Mouse (Mus musculus) cerebellum, postnatal 4 days (tissue): ENCODE results near the gene Tpst2.

ENCODE experiments used
- DNase-seq, 2 experiments: peaks; one replicate each; pipeline ENCODE4 v3.0.0; 2022; ENCODE audit warnings: low spot score in 2 of 2, mixed read lengths in 1 of 2

The Tpst2 gene

DNA sequence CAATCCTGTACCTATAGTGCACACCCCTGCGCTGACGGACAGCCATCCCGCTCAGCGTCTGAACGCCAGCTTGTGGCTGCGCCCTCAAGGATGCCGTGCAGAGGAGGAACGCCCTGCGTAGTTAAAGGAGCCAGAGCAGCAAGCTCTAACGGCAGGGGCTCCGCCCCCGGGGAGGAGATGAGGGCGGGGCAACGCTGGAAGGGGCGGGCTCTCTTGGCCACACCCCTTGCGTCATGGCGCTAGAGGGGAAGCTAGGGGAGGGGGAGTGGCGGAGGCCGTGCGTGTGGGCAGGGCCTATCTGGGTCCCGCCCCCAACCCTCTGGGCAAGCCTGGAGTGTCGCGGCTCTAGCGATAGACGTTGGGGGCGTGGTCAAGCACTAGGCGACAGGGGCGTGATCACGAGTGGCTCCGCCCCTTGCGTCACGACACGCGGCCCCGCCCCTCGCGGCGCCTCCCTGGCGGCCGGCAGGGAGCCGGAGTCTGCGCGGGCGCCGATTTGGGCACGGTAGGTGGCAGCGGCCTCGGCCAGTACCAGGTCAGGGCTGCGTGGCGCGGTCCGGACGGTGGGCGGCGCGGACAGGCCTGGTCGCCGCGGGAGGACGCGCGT is at the start of gene Tpst2:
Gene Tpst2 (plus strand): TSS at position 425 of the 607 bp plus-strand sequence.
- DNase-seq = peak; percentile 99

GRCm38 (mm10) chr5:112227354-112227753 is 49.1 kb upstream of the Tpst2 start:
- DNase-seq = no peak

DNA sequence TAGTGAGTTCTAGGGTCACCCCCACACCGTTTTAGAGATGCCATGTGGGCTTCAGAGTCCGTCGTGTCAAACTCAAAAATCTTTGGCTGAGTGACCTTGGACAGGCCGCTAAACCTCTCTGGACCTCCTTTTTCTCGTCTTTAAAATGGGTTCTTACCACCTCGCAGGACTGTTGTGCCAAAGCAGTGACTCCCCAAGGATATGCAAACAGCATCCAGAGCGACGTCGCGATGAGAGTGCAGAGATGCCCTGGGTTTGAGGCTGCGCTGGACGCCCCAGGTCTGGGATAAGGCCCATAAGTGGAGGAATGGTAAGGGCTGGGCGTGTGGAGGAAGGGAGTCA is 48.6 kb upstream of the Tpst2 start:
- DNase-seq = no peak

DNA sequence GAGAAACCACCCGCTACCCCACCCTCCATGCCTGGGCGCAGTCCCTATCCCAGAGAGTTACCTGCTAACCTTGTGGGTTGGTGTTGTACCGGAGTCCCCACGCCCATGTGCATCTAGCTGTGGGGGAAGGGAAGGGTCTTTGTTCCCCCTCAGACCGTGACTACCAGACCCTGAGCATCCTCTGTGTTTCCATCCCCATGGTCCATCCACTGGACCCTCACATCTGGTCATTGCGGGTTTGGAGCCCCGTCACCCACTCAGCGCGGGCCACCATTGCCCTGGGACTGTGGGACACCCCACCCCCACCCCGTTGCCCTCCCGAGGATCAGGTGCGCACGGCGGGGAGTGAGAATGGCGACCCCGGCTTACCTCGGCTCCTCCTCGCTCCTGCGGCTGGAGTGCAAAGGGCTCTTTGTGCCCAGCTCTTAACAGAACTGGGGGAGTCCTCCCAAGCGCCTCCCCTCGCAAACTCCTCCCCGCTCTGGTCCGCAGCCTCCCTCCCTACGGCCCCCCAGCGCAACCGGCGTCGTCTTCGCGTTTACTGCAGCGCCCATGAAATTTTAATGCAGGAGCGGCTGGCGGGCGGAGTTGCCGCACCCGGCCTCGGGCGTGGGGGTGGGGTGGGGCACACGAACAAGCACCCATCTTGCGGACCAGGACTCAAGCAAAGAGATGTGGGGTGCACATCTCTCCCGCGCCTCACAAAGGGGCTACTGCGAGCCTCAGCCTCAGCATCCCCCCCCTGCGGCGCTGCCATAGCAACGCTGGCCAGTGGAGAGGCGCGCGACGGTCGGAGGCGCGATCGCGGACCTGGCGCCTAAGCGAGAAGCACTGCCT is 48.0 kb upstream of the Tpst2 start:
- DNase-seq = peak; percentile 51 to 78

DNA sequence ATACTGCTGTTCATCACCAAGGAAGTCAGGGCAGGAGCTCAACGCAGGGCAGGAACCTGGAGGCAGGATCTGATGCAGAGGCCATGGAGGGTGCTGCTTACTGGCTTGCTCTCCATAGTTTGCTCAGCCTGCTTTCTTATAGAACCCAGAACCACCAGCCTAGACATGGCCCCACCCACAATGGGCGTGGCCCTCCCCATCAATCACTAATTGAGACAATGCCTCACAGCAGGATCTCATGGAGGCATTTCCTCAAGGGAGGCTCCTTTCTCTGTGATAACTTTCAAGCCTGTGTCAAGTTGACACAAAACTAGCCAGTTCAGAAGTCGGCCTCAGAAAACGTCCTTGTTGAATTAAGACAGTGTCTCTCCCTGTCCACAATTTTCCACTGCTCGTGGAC is 40.7 kb upstream of the Tpst2 start:
- no peak for DNase-seq

GRCm38 (mm10) chr5:112236631-112237030 is 39.9 kb upstream of the Tpst2 start:
- no peak for DNase-seq

DNA sequence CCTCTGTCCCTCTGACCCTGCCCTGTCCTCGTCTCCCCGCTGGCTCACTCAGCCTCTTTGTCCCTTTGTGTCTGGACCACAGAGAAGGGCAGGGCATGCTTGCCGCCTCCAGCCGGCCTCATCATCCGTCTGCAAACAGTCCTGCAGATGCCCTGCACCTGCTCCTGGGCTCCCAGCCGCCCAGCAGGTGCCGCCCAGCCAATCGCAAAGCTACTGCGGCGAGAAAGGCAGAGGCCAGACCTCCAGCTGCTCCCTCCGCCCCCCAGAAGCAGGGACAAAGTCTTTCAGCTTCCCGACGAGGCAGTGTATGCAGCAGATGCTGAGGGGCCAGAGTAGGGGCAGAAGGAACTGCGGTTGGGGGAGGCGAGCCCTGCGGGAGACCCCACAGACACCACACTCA is 39.1 kb upstream of the Tpst2 start:
- DNase-seq = peak in 1 of 2 experiments; percentile 76

- no peak for DNase-seq
Measured at GRCm38 (mm10) chr5:112237866-112238570, 38.5 kb upstream of the Tpst2 start.

GRCm38 (mm10) chr5:112238781-112239482 is 37.6 kb upstream of the Tpst2 start:
- DNase-seq = no peak

DNA sequence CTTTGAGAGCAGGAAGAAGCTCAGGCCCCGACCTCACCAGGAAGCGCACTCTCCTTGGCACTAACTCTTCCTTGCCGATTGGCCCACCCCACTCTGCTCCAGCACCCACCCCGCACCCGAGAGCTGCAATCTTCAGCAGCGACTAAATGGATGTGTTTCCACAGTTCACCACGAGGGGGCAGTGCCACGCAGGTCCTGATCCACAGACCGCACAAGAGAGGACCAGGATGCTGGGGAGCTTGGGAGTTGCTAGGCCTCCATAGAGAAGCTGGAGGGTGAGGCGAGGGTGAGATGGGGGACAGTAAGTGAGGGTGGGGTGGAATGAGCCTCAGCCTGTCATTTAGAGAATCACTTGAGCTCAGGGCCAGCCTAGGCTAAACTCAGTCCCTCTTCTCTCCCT is 35.7 kb upstream of the Tpst2 start:
- DNase-seq = peak; percentile 92 to 95

- DNase-seq = no peak
Measured at GRCm38 (mm10) chr5:112241849-112242248, 34.6 kb upstream of the Tpst2 start.

- no peak for DNase-seq
Measured at GRCm38 (mm10) chr5:112242361-112242778, 34.1 kb upstream of the Tpst2 start.

- DNase-seq = no peak
Measured at GRCm38 (mm10) chr5:112243041-112243440, 33.5 kb upstream of the Tpst2 start.

DNA sequence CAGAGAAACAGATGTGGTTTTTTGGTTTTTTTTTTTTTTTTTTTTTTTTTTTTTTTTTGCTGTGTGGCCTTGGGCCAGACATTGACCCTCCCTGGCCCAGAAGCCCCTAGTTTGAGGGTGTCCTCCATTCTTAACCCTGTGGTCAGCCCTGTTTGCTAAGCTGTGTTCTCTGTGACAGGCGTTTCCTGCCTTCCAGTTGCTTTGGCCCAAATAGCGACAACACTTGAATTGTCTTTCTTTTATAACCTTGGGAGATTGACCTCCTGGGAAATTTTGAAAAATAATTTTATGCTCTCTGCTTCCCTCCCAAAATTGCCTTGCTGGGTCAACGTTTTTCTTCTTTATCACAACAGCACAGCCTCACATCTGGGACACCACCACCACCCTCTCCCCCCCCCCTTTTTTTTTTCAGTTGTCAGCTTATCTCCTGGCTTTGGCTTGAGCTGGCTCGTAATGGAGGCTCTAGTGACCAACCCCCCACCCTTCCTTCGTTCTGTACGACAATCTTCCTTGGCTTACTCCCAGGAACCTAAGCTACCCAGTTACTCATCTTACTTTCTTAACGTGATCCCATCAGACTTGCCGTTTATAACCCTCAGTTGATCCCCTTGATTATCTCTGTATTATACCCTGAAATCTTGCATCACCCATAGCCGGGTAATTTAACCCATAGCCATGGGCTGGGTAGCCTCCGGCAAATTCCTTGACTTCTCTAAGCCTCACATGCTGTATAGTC is 32.8 kb upstream of the Tpst2 start:
- no peak for DNase-seq

- DNase-seq = no peak
Measured at GRCm38 (mm10) chr5:112244275-112244562, 32.3 kb upstream of the Tpst2 start.

- no peak for DNase-seq
Measured at GRCm38 (mm10) chr5:112244890-112245615, 31.4 kb upstream of the Tpst2 start.

GRCm38 (mm10) chr5:112247399-112247798 is 29.1 kb upstream of the Tpst2 start:
- no peak for DNase-seq

- DNase-seq = no peak
Measured at GRCm38 (mm10) chr5:112249106-112249505, 27.4 kb upstream of the Tpst2 start.

DNA sequence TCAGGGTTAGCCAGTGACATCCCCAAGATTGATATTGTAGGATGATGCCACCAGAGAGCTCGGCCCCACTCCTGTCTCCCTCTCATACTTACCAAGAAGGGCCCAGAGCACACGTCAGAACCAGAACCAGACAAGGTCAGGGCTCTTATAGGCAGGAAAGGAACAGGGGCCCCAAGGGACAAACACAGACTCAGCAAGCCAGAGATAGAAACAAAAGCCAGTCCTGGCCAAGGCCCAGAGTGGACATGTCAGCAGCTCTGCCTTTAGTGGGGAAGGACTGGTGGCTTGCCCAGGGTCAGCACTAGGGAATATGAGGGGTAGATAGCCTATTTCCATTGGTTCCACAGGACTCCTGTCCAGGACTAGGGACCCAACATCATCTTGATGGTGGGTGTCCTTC is 24.1 kb upstream of the Tpst2 start, which contains the start of gene Cryba4:
Gene Cryba4 (minus strand): TSS at position 119 of the 400 bp plus-strand sequence.
- no peak for DNase-seq

GRCm38 (mm10) chr5:112253169-112253568 is 23.3 kb upstream of the Tpst2 start:
- DNase-seq = no peak

DNA sequence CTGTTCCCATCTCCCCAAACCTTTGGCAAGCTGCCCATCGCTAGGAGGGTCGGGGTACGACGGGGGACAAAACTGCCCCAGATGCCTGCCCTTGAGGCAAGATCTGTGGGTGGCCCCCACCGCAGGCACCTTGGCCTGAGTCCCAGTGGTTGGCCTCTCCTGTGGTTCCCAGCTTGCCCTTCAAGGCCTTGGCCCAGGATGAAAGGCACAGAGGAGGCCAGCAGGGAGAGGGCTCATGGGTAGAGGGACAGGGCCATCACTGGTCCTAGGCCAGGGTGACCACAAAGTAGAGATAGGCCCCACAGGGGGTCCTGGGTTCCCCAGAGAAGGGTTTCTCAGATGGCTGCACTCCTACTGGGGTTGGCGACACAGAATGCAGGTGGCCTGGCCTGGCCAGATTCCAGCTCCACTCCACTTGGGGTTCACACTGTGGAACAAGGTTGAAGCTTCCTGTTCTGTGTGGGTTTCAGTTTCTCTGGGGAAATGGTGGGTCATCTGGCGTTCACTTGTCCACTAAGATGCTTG is 22.1 kb upstream of the Tpst2 start:
- peak in 1 of 2 experiments; percentile 58 for DNase-seq
